In genomic region chr3:89377831-89378230, GRCm38 (mm10) we compare ENCODE assay signal across 8 mouse cellular contexts. TPM values are rescaled to one million over a fixed set of nuclear protein-coding genes. Genes with fewer than 3 reads are reported as not detected.
DNase-seq lines count a peak whose midpoint lies in the region; ATAC-seq lines count a peak whose summit lies in the region.

No protein-coding gene starts in this region.

- WGBS in kidney, embryonic 15.5 days: 73% methylated on average over 4 of the region's 4 CpGs
- WGBS in embryonic facial prominence, embryonic 11.5 days: 75% methylated on average over 4 of the region's 4 CpGs
- 76% methylated on average over 4 of the region's 4 CpGs for WGBS in hindbrain, embryonic 14.5 days
- 78% methylated on average over 4 of the region's 4 CpGs for WGBS in midbrain, embryonic 16.5 days

- peak overlapping the region; percentile 58 for H3K4me3 ChIP-seq in kidney, embryonic 15.5 days (replicated peaks)
- H3K4me3 ChIP-seq in embryonic facial prominence, embryonic 11.5 days (ENCODE audit: low read depth, low read length): no peak overlapping the region
- H3K4me3 ChIP-seq in hindbrain, embryonic 14.5 days (replicated peaks; ENCODE audit: low read length): peak overlapping the region; percentile 51; the same call in 1 of the 2 replicates
- peak overlapping the region; percentile 52; the same call in 1 of the 2 replicates for H3K4me3 ChIP-seq in midbrain, embryonic 16.5 days (ENCODE audit: low read depth, low read length)

- H3K4me2 ChIP-seq in kidney, embryonic 15.5 days: peak overlapping the region; percentile 85
- H3K4me2 ChIP-seq in embryonic facial prominence, embryonic 11.5 days (ENCODE audit: low read depth, low read length): peak overlapping the region; percentile 87; the same call in 1 of the 2 replicates
- peak overlapping the region; percentile 85 for H3K4me2 ChIP-seq in hindbrain, embryonic 14.5 days (replicated peaks)
- peak overlapping the region; percentile 84 for H3K4me2 ChIP-seq in midbrain, embryonic 16.5 days (ENCODE audit: low read length)

- H3K4me1 ChIP-seq in kidney, embryonic 15.5 days: peaks cover 31% of the 10 kb centered on the region
- peaks cover 2% of the 10 kb centered on the region; the same call in 1 of the 2 replicates for H3K4me1 ChIP-seq in embryonic facial prominence, embryonic 11.5 days (ENCODE audit: control insufficient read depth, insufficient read depth, low read length)
- H3K4me1 ChIP-seq in hindbrain, embryonic 14.5 days (replicated peaks; ENCODE audit: control insufficient read depth, insufficient read depth, low read length): peaks cover 14% of the 10 kb centered on the region
- H3K4me1 ChIP-seq in midbrain, embryonic 16.5 days (ENCODE audit: control insufficient read depth, insufficient read depth, low read length): peaks cover 3% of the 10 kb centered on the region; the same call in 1 of the 2 replicates

- H3K27me3 ChIP-seq in kidney, embryonic 15.5 days: no peaks in the 10 kb centered on the region
- no peaks in the 10 kb centered on the region for H3K27me3 ChIP-seq in embryonic facial prominence, embryonic 11.5 days (ENCODE audit: control insufficient read depth, insufficient read depth, low read length)
- no peaks in the 10 kb centered on the region for H3K27me3 ChIP-seq in hindbrain, embryonic 14.5 days (ENCODE audit: control insufficient read depth, insufficient read depth, low read length)
- H3K27me3 ChIP-seq in midbrain, embryonic 16.5 days (ENCODE audit: control insufficient read depth, insufficient read depth, low read depth, low read length): no peaks in the 10 kb centered on the region

- peak; percentile 8; the same call in 1 of the 2 replicates for ATAC-seq in kidney, embryonic 15.5 days (replicated peaks; ENCODE audit: low FRiP score)
- peak; percentile 16 for ATAC-seq in embryonic facial prominence, embryonic 11.5 days (replicated peaks; ENCODE audit: insufficient number of reproducible peaks, low FRiP score, low TSS enrichment, low read depth)
- no peak; the same call in 1 of the 2 replicates for ATAC-seq in hindbrain, embryonic 14.5 days (ENCODE audit: low FRiP score)
- ATAC-seq in midbrain, embryonic 16.5 days: peak; percentile 29
- no peak for ATAC-seq in inflammation-experienced regulatory T-cells, adult 6 months

- no peak for DNase-seq in kidney, adult 8-10 months
- DNase-seq in embryonic facial prominence, embryonic 11.5 days (ENCODE audit: low spot score): no peak
- no peak for DNase-seq in hindbrain, embryonic 14.5 days (ENCODE audit: low spot score)
- DNase-seq in adrenal gland, postnatal 36 days: no peak
- DNase-seq in left cerebral cortex, adult 11 months (ENCODE audit: low spot score): no peak

- H3K36me3 ChIP-seq in kidney, embryonic 15.5 days: peaks cover 24% of the 10 kb centered on the region
- no peaks in the 10 kb centered on the region for H3K36me3 ChIP-seq in embryonic facial prominence, embryonic 11.5 days (replicated peaks; ENCODE audit: control insufficient read depth, insufficient read depth, low read depth, low read length)
- no peaks in the 10 kb centered on the region for H3K36me3 ChIP-seq in hindbrain, embryonic 14.5 days (replicated peaks; ENCODE audit: control insufficient read depth, insufficient read depth)
- no peaks in the 10 kb centered on the region for H3K36me3 ChIP-seq in midbrain, embryonic 16.5 days (ENCODE audit: control insufficient read depth, insufficient read depth, low read length)

- H3K27ac ChIP-seq in kidney, embryonic 15.5 days: peak overlapping the region; percentile 70
- no peak overlapping the region for H3K27ac ChIP-seq in embryonic facial prominence, embryonic 11.5 days (replicated peaks; ENCODE audit: low read depth, low read length)
- H3K27ac ChIP-seq in hindbrain, embryonic 14.5 days: no peak overlapping the region
- no peak overlapping the region for H3K27ac ChIP-seq in midbrain, embryonic 16.5 days (ENCODE audit: low read length)

- H3K9ac ChIP-seq in kidney, embryonic 15.5 days: 0 out of 2 replicates have a peak overlapping the region, but pooled peaks have one; percentile 55
- H3K9ac ChIP-seq in embryonic facial prominence, embryonic 11.5 days (replicated peaks; ENCODE audit: low read length): no peak overlapping the region
- peak overlapping the region; percentile 78 for H3K9ac ChIP-seq in hindbrain, embryonic 14.5 days
- peak overlapping the region; percentile 72 for H3K9ac ChIP-seq in midbrain, embryonic 16.5 days (ENCODE audit: low read depth, low read length)

- no peaks in the 10 kb centered on the region for H3K9me3 ChIP-seq in kidney, embryonic 15.5 days (replicated peaks)
- H3K9me3 ChIP-seq in embryonic facial prominence, embryonic 11.5 days (replicated peaks; ENCODE audit: control insufficient read depth, low read length): no peaks in the 10 kb centered on the region
- no peaks in the 10 kb centered on the region for H3K9me3 ChIP-seq in hindbrain, embryonic 14.5 days (ENCODE audit: control insufficient read depth, low read length)
- no peaks in the 10 kb centered on the region for H3K9me3 ChIP-seq in midbrain, embryonic 16.5 days (replicated peaks; ENCODE audit: control insufficient read depth, low read length, poor library complexity, severe bottlenecking)

RNA-seq across cellular contexts. Expression of gene Dcst1, which starts 12.8 kb away (rescaled TPM):
- polyA plus RNA-seq in kidney, embryonic 15.5 days (2015; fragmentation: Nextera tagmentation; extraction: Ambion mirVana): 1.9 and 2.5 TPM in 2 replicates
- 0.21 TPM in 1 of 2 replicates, not detected in the other for polyA plus RNA-seq in embryonic facial prominence, embryonic 11.5 days (2014; fragmentation: Nextera tagmentation; extraction: Ambion mirVana)
- polyA plus RNA-seq in hindbrain, embryonic 14.5 days (2014; fragmentation: Nextera tagmentation; extraction: Ambion mirVana): 0.43 and 1.1 TPM in 2 replicates
- 0.96 and 0.98 TPM in 2 replicates for polyA plus RNA-seq in midbrain, embryonic 16.5 days (2015; fragmentation: Nextera tagmentation; extraction: Ambion mirVana)
- under 1 TPM; 0.40 to 0.88 (median 0.71) TPM for polyA plus RNA-seq in inflammation-experienced regulatory T-cells, adult 6 months (2017; shearing (Covaris generic))
- under 1 TPM in 1 of 2 experiments, not detected in 1; 0.56 TPM for total RNA-seq in adrenal gland, postnatal 36 days (2021)

RNA-seq across cellular contexts. Expression of gene Dcst2, which starts 16.1 kb away (rescaled TPM):
- 0.34 and 0.35 TPM in 2 replicates for polyA plus RNA-seq in kidney, embryonic 15.5 days (2015; fragmentation: Nextera tagmentation; extraction: Ambion mirVana)
- 0.32 TPM in 1 of 2 replicates, not detected in the other for polyA plus RNA-seq in embryonic facial prominence, embryonic 11.5 days (2014; fragmentation: Nextera tagmentation; extraction: Ambion mirVana)
- polyA plus RNA-seq in hindbrain, embryonic 14.5 days (2014; fragmentation: Nextera tagmentation; extraction: Ambion mirVana): 0.12 and 0.21 TPM in 2 replicates
- 0.09 and 0.25 TPM in 2 replicates for polyA plus RNA-seq in midbrain, embryonic 16.5 days (2015; fragmentation: Nextera tagmentation; extraction: Ambion mirVana)
- under 1 TPM in 2 of 3 experiments, not detected in 1; 0.20 to 0.54 TPM for polyA plus RNA-seq in inflammation-experienced regulatory T-cells, adult 6 months (2017; shearing (Covaris generic))
- total RNA-seq in adrenal gland, postnatal 36 days (2021): under 1 TPM; 0.20 to 0.56 TPM

RNA-seq across cellular contexts. Expression of gene Zbtb7b, which starts 16.7 kb away (rescaled TPM):
- 2.4 and 3.7 TPM in 2 replicates for polyA plus RNA-seq in kidney, embryonic 15.5 days (2015; fragmentation: Nextera tagmentation; extraction: Ambion mirVana)
- polyA plus RNA-seq in embryonic facial prominence, embryonic 11.5 days (2014; fragmentation: Nextera tagmentation; extraction: Ambion mirVana): 0.49 and 1.1 TPM in 2 replicates
- polyA plus RNA-seq in hindbrain, embryonic 14.5 days (2014; fragmentation: Nextera tagmentation; extraction: Ambion mirVana): 0.46 and 1.1 TPM in 2 replicates
- 0.49 and 0.61 TPM in 2 replicates for polyA plus RNA-seq in midbrain, embryonic 16.5 days (2015; fragmentation: Nextera tagmentation; extraction: Ambion mirVana)
- polyA plus RNA-seq in inflammation-experienced regulatory T-cells, adult 6 months (2017; shearing (Covaris generic)): 10 to 100 TPM; 11.1 to 16.2 (median 11.4) TPM
- total RNA-seq in adrenal gland, postnatal 36 days (2021): 10 to 100 TPM; 71.9 to 85.2 TPM

RNA-seq across cellular contexts. Expression of gene Lenep, which starts 24.8 kb away (rescaled TPM):
- polyA plus RNA-seq in kidney, embryonic 15.5 days (2015; fragmentation: Nextera tagmentation; extraction: Ambion mirVana): 0.14 TPM in 1 of 2 replicates, not detected in the other
- 0.80 TPM in 1 of 2 replicates, not detected in the other for polyA plus RNA-seq in embryonic facial prominence, embryonic 11.5 days (2014; fragmentation: Nextera tagmentation; extraction: Ambion mirVana)
- polyA plus RNA-seq in hindbrain, embryonic 14.5 days (2014; fragmentation: Nextera tagmentation; extraction: Ambion mirVana): not detected in 2 replicates
- polyA plus RNA-seq in midbrain, embryonic 16.5 days (2015; fragmentation: Nextera tagmentation; extraction: Ambion mirVana): 1.4 TPM in 1 of 2 replicates, not detected in the other
- polyA plus RNA-seq in inflammation-experienced regulatory T-cells, adult 6 months (2017; shearing (Covaris generic)): under 1 TPM in 1 of 3 experiments, not detected in 2; 0.38 TPM
- 1 to 10 TPM in 1 of 2 experiments, under 1 TPM in 1; 0.40 to 1.3 TPM for total RNA-seq in adrenal gland, postnatal 36 days (2021)

RNA-seq across cellular contexts. Expression of gene Adam15, which starts 28.0 kb away (rescaled TPM):
- polyA plus RNA-seq in kidney, embryonic 15.5 days (2015; fragmentation: Nextera tagmentation; extraction: Ambion mirVana): 73.4 and 84.3 TPM in 2 replicates
- 17.8 and 17.9 TPM in 2 replicates for polyA plus RNA-seq in embryonic facial prominence, embryonic 11.5 days (2014; fragmentation: Nextera tagmentation; extraction: Ambion mirVana)
- 40.8 and 44.0 TPM in 2 replicates for polyA plus RNA-seq in hindbrain, embryonic 14.5 days (2014; fragmentation: Nextera tagmentation; extraction: Ambion mirVana)
- polyA plus RNA-seq in midbrain, embryonic 16.5 days (2015; fragmentation: Nextera tagmentation; extraction: Ambion mirVana): 60.6 and 78.2 TPM in 2 replicates
- 10 to 100 TPM in 2 of 3 experiments, 1 to 10 TPM in 1; 6.8 to 11.1 (median 10.8) TPM for polyA plus RNA-seq in inflammation-experienced regulatory T-cells, adult 6 months (2017; shearing (Covaris generic))
- 10 to 100 TPM; 45.9 to 79.9 TPM for total RNA-seq in adrenal gland, postnatal 36 days (2021)

Comparison
In these comparisons a context has a peak if more than half of its experiments do, and no peak if none do; other contexts are left out.
1. ATAC-seq: peak in kidney, embryonic 15.5 days (single experiment), embryonic facial prominence, embryonic 11.5 days (single experiment) and midbrain, embryonic 16.5 days (single experiment); none in hindbrain, embryonic 14.5 days (single experiment) and inflammation-experienced regulatory T-cells, adult 6 months (single experiment).
2. Peak in every context shown above with its lines, with median percentiles within 50 percentile points of each other: H3K4me2 ChIP-seq.